Mouse (Mus musculus) limb, embryonic 12.5 days (tissue): Measurements from ENCODE around the gene Amz1. TPM values are rescaled to one million over a fixed set of nuclear protein-coding genes. Genes with fewer than 3 reads are reported as not detected.

Experiments
- ATAC-seq: fragments of 200-750 bp; cut with Nextera tagmentation; 2 replicates; pipeline ENCODE4 v1.8.0; 2017; ENCODE audit warnings: low read depth, moderate TSS enrichment; ENCODE audit not compliant: insufficient number of reproducible peaks, insufficient read depth, low FRiP score, low TSS enrichment
- H3K27ac ChIP-seq: fragments of 300-500 bp; sonication (generic); 2 replicates; pipeline ENCODE4 v1.5.1; 2016; ENCODE audit warnings: mild to moderate bottlenecking, moderate library complexity
- H3K27me3 ChIP-seq: fragments of 300-500 bp; sonication (generic); 2 replicates; pipeline ENCODE4 v1.6.1; 2016; ENCODE audit warnings: mild to moderate bottlenecking, moderate library complexity
- H3K36me3 ChIP-seq: fragments of 300-500 bp; sonication (generic); 2 replicates; pipeline ENCODE4 v1.6.1; 2016; ENCODE audit warnings: mild to moderate bottlenecking, moderate library complexity
- H3K4me1 ChIP-seq: fragments of 300-500 bp; sonication (generic); replicated peaks from 2 replicates; pipeline ENCODE4 v1.6.1; 2016
- H3K4me2 ChIP-seq: fragments of 300-500 bp; sonication (generic); 2 replicates; pipeline ENCODE4 v1.6.1; 2016; ENCODE audit warnings: mild to moderate bottlenecking, moderate library complexity
- H3K4me3 ChIP-seq: fragments of 300-500 bp; sonication (generic); replicated peaks from 2 replicates; pipeline ENCODE4 v1.5.1; 2016; ENCODE audit warnings: mild to moderate bottlenecking
- H3K9ac ChIP-seq: fragments of 300-500 bp; sonication (generic); replicated peaks from 2 replicates; pipeline ENCODE4 v1.6.1; 2016; ENCODE audit warnings: mild to moderate bottlenecking, moderate library complexity
- H3K9me3 ChIP-seq: fragments of 300-500 bp; sonication (generic); 2 replicates; pipeline ENCODE4 v1.6.1; 2016; ENCODE audit warnings: mild to moderate bottlenecking, moderate library complexity
- WGBS: fragments of 180-500 bp; shearing (Covaris S2); methylation state at CpG from one replicate; pipeline ENCODE4 v1.1.7; 2016; 5-methylcytosine and 5-hydroxymethylcytosine counted together
- polyA plus RNA-seq: library from polyadenylated mRNA; unstranded; fragments of >200 nt; fragmentation: Nextera tagmentation; extraction: Ambion mirVana; gene quantifications from 2 replicates; pipeline ENCODE4 v1.2.1, GENCODE M21; 2016

Gene Amz1
- 0.89 and 0.93 TPM in 2 replicates for polyA plus RNA-seq

GRCm38 (mm10) chr5:140723822-140724221 is at the start of gene Amz1:
Amz1 (plus strand) TSS chr5:140724127.
- no peak for ATAC-seq
- Histone ChIP-seq H3K27me3 (no peaks in the 10 kb centered on the region), H3K4me2 (no peak within 1 kb of the TSS), H3K4me3 (no peak within 1 kb of the TSS), H3K4me1 (no peaks in the 10 kb centered on the region), H3K36me3 (peaks cover 8% of the 10 kb centered on the region), H3K27ac (no peak within 1 kb of the TSS), H3K9ac (no peak within 1 kb of the TSS), H3K9me3 (no peaks in the 10 kb centered on the region)
- WGBS: 82% methylated on average over 13 of the region's 13 CpGs

- ATAC-seq: no peak; the same call in 1 of the 2 replicates
- H3K27me3 ChIP-seq: no peaks in the 10 kb centered on the region
- 63% methylated on average over 11 of the region's 11 CpGs for WGBS
- H3K27ac ChIP-seq: peak overlapping the region; percentile 59; the same call in 1 of the 2 replicates
- H3K36me3 ChIP-seq: peaks cover 80% of the 10 kb centered on the region
- no peak overlapping the region for H3K4me3 ChIP-seq
- no peak overlapping the region for H3K9ac ChIP-seq
- 0 out of 2 replicates have a peak, but pooled peaks cover 5% of the 10 kb centered on the region for H3K4me1 ChIP-seq
- no peak overlapping the region for H3K4me2 ChIP-seq
- H3K9me3 ChIP-seq: no peaks in the 10 kb centered on the region
These were observed 48.8 kb upstream of the Amz1 start for GRCm38 (mm10) chr5:140675079-140675478.

- WGBS: 76% methylated on average over 11 of the region's 11 CpGs
- H3K27ac ChIP-seq: peak overlapping the region; percentile 59
- 0 out of 2 replicates have a peak, but pooled peaks cover 5% of the 10 kb centered on the region for H3K4me1 ChIP-seq
- H3K9me3 ChIP-seq: no peaks in the 10 kb centered on the region
- no peaks in the 10 kb centered on the region for H3K27me3 ChIP-seq
- no peak overlapping the region for H3K9ac ChIP-seq
- H3K4me3 ChIP-seq: no peak overlapping the region
- no peak overlapping the region for H3K4me2 ChIP-seq
- H3K36me3 ChIP-seq: peaks cover 75% of the 10 kb centered on the region
- no peak for ATAC-seq
These were observed 48.3 kb upstream of the Amz1 start for GRCm38 (mm10) chr5:140675640-140676039.

- Histone ChIP-seq H3K4me1 (0 out of 2 replicates have a peak, but pooled peaks cover 5% of the 10 kb centered on the region), H3K4me3 (no peak overlapping the region), H3K36me3 (peaks cover 68% of the 10 kb centered on the region), H3K4me2 (no peak overlapping the region), H3K9me3 (no peaks in the 10 kb centered on the region), H3K9ac (no peak overlapping the region), H3K27ac (no peak overlapping the region), H3K27me3 (no peaks in the 10 kb centered on the region)
- ATAC-seq: no peak
- WGBS: 92% methylated on average over 6 of the region's 6 CpGs
These were observed 46.8 kb upstream of the Amz1 start for GRCm38 (mm10) chr5:140677137-140677536.

GRCm38 (mm10) chr5:140680051-140680450 is 43.9 kb upstream of the Amz1 start:
- WGBS: 84% methylated on average over 6 of the region's 6 CpGs
- Histone ChIP-seq H3K9ac (no peak overlapping the region), H3K27ac (no peak overlapping the region), H3K9me3 (no peaks in the 10 kb centered on the region), H3K4me2 (no peak overlapping the region), H3K4me3 (no peak overlapping the region), H3K36me3 (peaks cover 60% of the 10 kb centered on the region), H3K4me1 (0 out of 2 replicates have a peak, but pooled peaks cover 1% of the 10 kb centered on the region), H3K27me3 (no peaks in the 10 kb centered on the region)
- ATAC-seq: no peak

- Histone ChIP-seq H3K4me2 (no peak overlapping the region), H3K36me3 (peaks cover 60% of the 10 kb centered on the region), H3K4me3 (no peak overlapping the region), H3K9me3 (no peaks in the 10 kb centered on the region), H3K27me3 (no peaks in the 10 kb centered on the region), H3K4me1 (no peaks in the 10 kb centered on the region), H3K27ac (no peak overlapping the region), H3K9ac (no peak overlapping the region)
- no peak for ATAC-seq
- WGBS: 88% methylated on average over 1 of the region's 1 CpGs
These were observed 43.0 kb upstream of the Amz1 start for GRCm38 (mm10) chr5:140680950-140681349.

- no peak overlapping the region for H3K27ac ChIP-seq
- no peak overlapping the region for H3K4me3 ChIP-seq
- H3K27me3 ChIP-seq: no peaks in the 10 kb centered on the region
- whole genome bisulfite sequencing: 93% methylated on average over 6 of the region's 6 CpGs
- H3K9ac ChIP-seq: no peak overlapping the region
- no peaks in the 10 kb centered on the region for H3K9me3 ChIP-seq
- H3K4me2 ChIP-seq: no peak overlapping the region
- H3K36me3 ChIP-seq: peaks cover 60% of the 10 kb centered on the region
- ATAC-seq: no peak
- H3K4me1 ChIP-seq: no peaks in the 10 kb centered on the region
These were observed 41.8 kb upstream of the Amz1 start for GRCm38 (mm10) chr5:140682113-140682512.

- no peak for ATAC-seq
- H3K9ac ChIP-seq: no peak overlapping the region
- peaks cover 64% of the 10 kb centered on the region for H3K36me3 ChIP-seq
- no peaks in the 10 kb centered on the region for H3K4me1 ChIP-seq
- no peaks in the 10 kb centered on the region for H3K9me3 ChIP-seq
- no peaks in the 10 kb centered on the region for H3K27me3 ChIP-seq
- no peak overlapping the region for H3K4me2 ChIP-seq
- H3K27ac ChIP-seq: no peak overlapping the region
- no peak overlapping the region for H3K4me3 ChIP-seq
- WGBS: 69% methylated on average over 16 of the region's 16 CpGs
These were observed 39.4 kb upstream of the Amz1 start for GRCm38 (mm10) chr5:140684343-140685148.

GRCm38 (mm10) chr5:140688434-140688833 is 35.5 kb upstream of the Amz1 start:
- 69% methylated on average over 3 of the region's 3 CpGs for WGBS
- Histone ChIP-seq H3K4me3 (no peak overlapping the region), H3K27ac (no peak overlapping the region), H3K4me1 (no peaks in the 10 kb centered on the region), H3K27me3 (no peaks in the 10 kb centered on the region), H3K4me2 (no peak overlapping the region), H3K9me3 (no peaks in the 10 kb centered on the region), H3K9ac (no peak overlapping the region), H3K36me3 (peaks cover 82% of the 10 kb centered on the region)
- no peak for ATAC-seq

GRCm38 (mm10) chr5:140695987-140696386 is 27.9 kb upstream of the Amz1 start:
- 85% methylated on average over 7 of the region's 7 CpGs for WGBS
- Histone ChIP-seq H3K9me3 (no peaks in the 10 kb centered on the region), H3K4me2 (no peak overlapping the region), H3K27me3 (no peaks in the 10 kb centered on the region), H3K36me3 (peaks cover 70% of the 10 kb centered on the region), H3K9ac (no peak overlapping the region), H3K27ac (no peak overlapping the region), H3K4me3 (no peak overlapping the region), H3K4me1 (peaks cover 5% of the 10 kb centered on the region)
- ATAC-seq: no peak

- Histone ChIP-seq H3K9ac (no peak overlapping the region), H3K36me3 (peaks cover 41% of the 10 kb centered on the region), H3K4me3 (no peak overlapping the region), H3K27ac (no peak overlapping the region), H3K27me3 (no peaks in the 10 kb centered on the region), H3K4me1 (peaks cover 22% of the 10 kb centered on the region), H3K4me2 (no peak overlapping the region), H3K9me3 (no peaks in the 10 kb centered on the region)
- ATAC-seq: no peak
- WGBS: 89% methylated on average over 9 of the region's 9 CpGs
These were observed 24.2 kb upstream of the Amz1 start for GRCm38 (mm10) chr5:140699776-140700175.
